Mouse (Mus musculus) induced T-regulatory cell, adult 2 months (primary cell): Measurements from ENCODE around the gene Gpd1l.

ENCODE experiments used
- DNase-seq: peaks from one replicate; pipeline ENCODE4 v3.0.0-alpha.2; 2012; ENCODE audit warnings: low read depth

Gene Gpd1l

GRCm38 (mm10) chr9:114930464-114931090 is 3.2 kb downstream of the Gpd1l start:
- no peak for DNase-seq

GRCm38 (mm10) chr9:114925571-114925970 is 8.2 kb downstream of the Gpd1l start:
- DNase-seq, result no peak

- DNase-seq, result no peak
These were observed 8.7 kb downstream of the Gpd1l start for GRCm38 (mm10) chr9:114925039-114925438.

GRCm38 (mm10) chr9:114924511-114924910 is 9.3 kb downstream of the Gpd1l start:
- DNase-seq, result no peak

- DNase-seq, result no peak
These were observed 11.6 kb downstream of the Gpd1l start for GRCm38 (mm10) chr9:114922209-114922608.

GRCm38 (mm10) chr9:114921352-114922081 is 12.3 kb downstream of the Gpd1l start:
- no peak for DNase-seq

- DNase-seq, result no peak
These were observed 13.2 kb downstream of the Gpd1l start for GRCm38 (mm10) chr9:114920569-114920968.

- peak; percentile 70 for DNase-seq
These were observed 20.8 kb downstream of the Gpd1l start for GRCm38 (mm10) chr9:114912680-114913649.

- DNase-seq, result no peak
These were observed 26.3 kb downstream of the Gpd1l start for GRCm38 (mm10) chr9:114907509-114907908.

- no peak for DNase-seq
These were observed 37.9 kb downstream of the Gpd1l start for GRCm38 (mm10) chr9:114895919-114896318.

- DNase-seq, result no peak
These were observed 40.8 kb downstream of the Gpd1l start for GRCm38 (mm10) chr9:114892974-114893373.

GRCm38 (mm10) chr9:114890377-114890776 is 43.4 kb downstream of the Gpd1l start:
- no peak for DNase-seq

- DNase-seq, result peak; percentile 24
These were observed 44.9 kb downstream of the Gpd1l start for GRCm38 (mm10) chr9:114888856-114889407.

- peak; percentile 45 for DNase-seq
These were observed 46.1 kb downstream of the Gpd1l start for GRCm38 (mm10) chr9:114887699-114888098.

- no peak for DNase-seq
These were observed 47.7 kb downstream of the Gpd1l start for GRCm38 (mm10) chr9:114885991-114886662.

GRCm38 (mm10) chr9:114885564-114885963 is 48.2 kb downstream of the Gpd1l start:
- no peak for DNase-seq

GRCm38 (mm10) chr9:114881977-114882376 is 51.8 kb downstream of the Gpd1l start:
- DNase-seq, result no peak

GRCm38 (mm10) chr9:114855327-114855726 is 78.5 kb downstream of the Gpd1l start:
- no peak for DNase-seq

GRCm38 (mm10) chr9:114854686-114855085 is 79.1 kb downstream of the Gpd1l start:
- DNase-seq, result no peak

- DNase-seq, result no peak
These were observed 80.5 kb downstream of the Gpd1l start for GRCm38 (mm10) chr9:114853336-114853735.

- no peak for DNase-seq
These were observed 82.2 kb downstream of the Gpd1l start for GRCm38 (mm10) chr9:114851419-114852190.
